Mouse (Mus musculus): ENCODE results near the gene Ifitm2. TPM values are rescaled to one million over a fixed set of nuclear protein-coding genes. Genes with fewer than 3 reads are reported as not detected.
"Not testable (repeated sequence)": the region's sequence is repeated elsewhere in the genome, so short reads cannot be mapped to it uniquely, and the experiment has no call there.

The Ifitm2 gene
- polyA plus RNA-seq, 1 experiment from 2014 or later = 198 TPM

- Histone ChIP-seq H3K9me3 (no peaks in the 10 kb centered on the region), H3K4me3 (no peak overlapping the region), H3K4me2 (replicated peaks) (no peak overlapping the region), H3K36me3 (no peaks in the 10 kb centered on the region), H3K4me1 (no peaks in the 10 kb centered on the region), H3K27me3 (no peaks in the 10 kb centered on the region), H3K9ac (replicated peaks) (no peak overlapping the region), H3K27ac (replicated peaks) (no peak overlapping the region)
- WGBS = 88% methylated on average over 7 of the region's 7 CpGs
- no peak for ATAC-seq (ENCODE audit: low FRiP score, low read depth)
Measured at GRCm38 (mm10) chr7:140982971-140983370, 27.2 kb upstream of the Ifitm2 start.

- no peaks in the 10 kb centered on the region for H3K9me3 ChIP-seq
- 95% methylated on average over 8 of the region's 8 CpGs for WGBS
- H3K9ac ChIP-seq (replicated peaks) = no peak overlapping the region
- H3K27ac ChIP-seq (replicated peaks) = no peak overlapping the region
- H3K4me2 ChIP-seq (replicated peaks) = no peak overlapping the region
- H3K27me3 ChIP-seq = no peaks in the 10 kb centered on the region
- no peak for ATAC-seq (ENCODE audit: low FRiP score, low read depth)
- H3K4me3 ChIP-seq = no peak overlapping the region
- H3K36me3 ChIP-seq = no peaks in the 10 kb centered on the region
- H3K4me1 ChIP-seq = no peaks in the 10 kb centered on the region
Measured at GRCm38 (mm10) chr7:140981704-140982103, 25.9 kb upstream of the Ifitm2 start.

GRCm38 (mm10) chr7:140976720-140977119 is 20.9 kb upstream of the Ifitm2 start:
- 91% methylated on average over 9 of the region's 9 CpGs for WGBS
- ATAC-seq (ENCODE audit: low FRiP score, low read depth) = not testable (repeated sequence)

GRCm38 (mm10) chr7:140975465-140975864 is 19.7 kb upstream of the Ifitm2 start:
- Histone ChIP-seq H3K27me3 (peaks cover 7% of the 10 kb centered on the region; the same call in 1 of the 2 replicates), H3K4me3 (no peak overlapping the region), H3K36me3 (no peaks in the 10 kb centered on the region), H3K4me1 (peaks cover 10% of the 10 kb centered on the region), H3K9me3 (no peaks in the 10 kb centered on the region), H3K27ac (replicated peaks) (no peak overlapping the region), H3K4me2 (replicated peaks) (no peak overlapping the region), H3K9ac (replicated peaks) (no peak overlapping the region)
- WGBS = 24% methylated on average over 3 of the region's 3 CpGs
- no peak for ATAC-seq (ENCODE audit: low FRiP score, low read depth)

More at GRCm38 (mm10) chr7:140976720-140977119, 20.9 kb upstream of the Ifitm2 start:
- not testable (repeated sequence) for H3K9ac ChIP-seq (replicated peaks); H3K27ac ChIP-seq (replicated peaks); H3K9me3 ChIP-seq; H3K4me3 ChIP-seq; H3K27me3 ChIP-seq; H3K36me3 ChIP-seq; H3K4me1 ChIP-seq; H3K4me2 ChIP-seq (replicated peaks)

- Histone ChIP-seq H3K4me1 (peaks cover 10% of the 10 kb centered on the region), H3K4me2 (replicated peaks) (no peak overlapping the region)
- 8% methylated on average over 9 of the region's 9 CpGs for WGBS
Measured at GRCm38 (mm10) chr7:140974940-140975339, 19.2 kb upstream of the Ifitm2 start.

GRCm38 (mm10) chr7:140973396-140974165 is 17.8 kb upstream of the Ifitm2 start:
- ATAC-seq (ENCODE audit: low FRiP score, low read depth) = no peak
- Histone ChIP-seq H3K9me3 (no peaks in the 10 kb centered on the region), H3K36me3 (no peaks in the 10 kb centered on the region), H3K4me3 (no peak overlapping the region), H3K4me1 (peaks cover 10% of the 10 kb centered on the region), H3K27me3 (peaks cover 11% of the 10 kb centered on the region; the same call in 1 of the 2 replicates), H3K9ac (replicated peaks) (no peak overlapping the region), H3K4me2 (replicated peaks) (no peak overlapping the region), H3K27ac (replicated peaks) (no peak overlapping the region)
- WGBS = 27% methylated on average over 14 of the region's 14 CpGs

More at GRCm38 (mm10) chr7:140974940-140975339, 19.2 kb upstream of the Ifitm2 start:
- no peak for ATAC-seq (ENCODE audit: low FRiP score, low read depth)
- H3K36me3 ChIP-seq = no peaks in the 10 kb centered on the region
- H3K4me3 ChIP-seq = no peak overlapping the region
- no peak overlapping the region for H3K9ac ChIP-seq (replicated peaks)
- H3K27me3 ChIP-seq = peaks cover 7% of the 10 kb centered on the region; the same call in 1 of the 2 replicates
- H3K27ac ChIP-seq (replicated peaks) = no peak overlapping the region
- no peaks in the 10 kb centered on the region for H3K9me3 ChIP-seq

GRCm38 (mm10) chr7:140971479-140972171 is 15.8 kb upstream of the Ifitm2 start:
- no peak overlapping the region for H3K9ac ChIP-seq (replicated peaks)
- no peak overlapping the region for H3K4me3 ChIP-seq
- no peak overlapping the region for H3K4me2 ChIP-seq (replicated peaks)
- 85% methylated on average over 8 of the region's 8 CpGs for WGBS
- peaks cover 19% of the 10 kb centered on the region for H3K4me1 ChIP-seq
- no peaks in the 10 kb centered on the region for H3K9me3 ChIP-seq
- no peaks in the 10 kb centered on the region for H3K36me3 ChIP-seq
- no peak for ATAC-seq (ENCODE audit: low FRiP score, low read depth)
- H3K27me3 ChIP-seq = peaks cover 11% of the 10 kb centered on the region; the same call in 1 of the 2 replicates
- H3K27ac ChIP-seq (replicated peaks) = no peak overlapping the region

GRCm38 (mm10) chr7:140970931-140971330 is 15.1 kb upstream of the Ifitm2 start:
- WGBS = 53% methylated on average over 7 of the region's 7 CpGs
- Histone ChIP-seq H3K27me3 (peaks cover 11% of the 10 kb centered on the region; the same call in 1 of the 2 replicates), H3K4me2 (replicated peaks) (no peak overlapping the region), H3K4me3 (no peak overlapping the region), H3K36me3 (no peaks in the 10 kb centered on the region), H3K9ac (replicated peaks) (no peak overlapping the region), H3K4me1 (peaks cover 19% of the 10 kb centered on the region), H3K9me3 (no peaks in the 10 kb centered on the region), H3K27ac (replicated peaks) (no peak overlapping the region)
- ATAC-seq (ENCODE audit: low FRiP score, low read depth) = no peak

GRCm38 (mm10) chr7:140968710-140969109 is 12.9 kb upstream of the Ifitm2 start:
- not testable (repeated sequence) for H3K4me3 ChIP-seq; ATAC-seq (ENCODE audit: low FRiP score, low read depth); H3K9me3 ChIP-seq; H3K4me2 ChIP-seq (replicated peaks); H3K27me3 ChIP-seq; H3K36me3 ChIP-seq; H3K9ac ChIP-seq (replicated peaks); H3K27ac ChIP-seq (replicated peaks)
- WGBS = 12% methylated on average over 3 of the region's 3 CpGs
- H3K4me1 ChIP-seq = peaks cover 14% of the 10 kb centered on the region

GRCm38 (mm10) chr7:140967862-140968591 is 12.2 kb upstream of the Ifitm2 start:
- Histone ChIP-seq H3K27me3 (peaks cover 4% of the 10 kb centered on the region; the same call in 1 of the 2 replicates), H3K9ac (replicated peaks) (no peak overlapping the region), H3K27ac (replicated peaks) (no peak overlapping the region), H3K36me3 (no peaks in the 10 kb centered on the region), H3K9me3 (no peaks in the 10 kb centered on the region), H3K4me1 (peaks cover 9% of the 10 kb centered on the region), H3K4me3 (no peak overlapping the region), H3K4me2 (replicated peaks) (no peak overlapping the region)
- WGBS = 8% methylated on average over 14 of the region's 14 CpGs
- no peak for ATAC-seq (ENCODE audit: low FRiP score, low read depth)

GRCm38 (mm10) chr7:140966921-140967320 is 11.1 kb upstream of the Ifitm2 start, which contains the start of gene Ifitm1:
TSS of gene Ifitm1 (plus strand) at chr7:140967221.
- Histone ChIP-seq H3K4me1 (peaks cover 9% of the 10 kb centered on the region), H3K9ac (replicated peaks) (no peak within 1 kb of the TSS), H3K4me3 (no peak within 1 kb of the TSS), H3K4me2 (replicated peaks) (no peak within 1 kb of the TSS), H3K27ac (replicated peaks) (no peak within 1 kb of the TSS), H3K36me3 (no peaks in the 10 kb centered on the region), H3K9me3 (no peaks in the 10 kb centered on the region), H3K27me3 (peaks cover 4% of the 10 kb centered on the region; the same call in 1 of the 2 replicates)
- 80% methylated on average over 4 of the region's 4 CpGs for WGBS
- no peak for ATAC-seq (ENCODE audit: low FRiP score, low read depth)

GRCm38 (mm10) chr7:140962733-140963132 is 6.9 kb upstream of the Ifitm2 start:
- no peaks in the 10 kb centered on the region for H3K9me3 ChIP-seq
- peaks cover 13% of the 10 kb centered on the region for H3K4me1 ChIP-seq
- H3K9ac ChIP-seq (replicated peaks) = no peak overlapping the region
- no peaks in the 10 kb centered on the region for H3K36me3 ChIP-seq
- no peak for ATAC-seq (ENCODE audit: low FRiP score, low read depth)
- H3K4me3 ChIP-seq = no peak overlapping the region
- WGBS = 68% methylated on average over 2 of the region's 2 CpGs
- no peak overlapping the region for H3K27ac ChIP-seq (replicated peaks)
- no peaks in the 10 kb centered on the region for H3K27me3 ChIP-seq
- H3K4me2 ChIP-seq (replicated peaks) = no peak overlapping the region
